Mouse (Mus musculus) ES-Bruce4 (cell line): Measurements from ENCODE around the gene Atp10b. TPM values are rescaled to one million over a fixed set of nuclear protein-coding genes. Genes with fewer than 3 reads are reported as not detected.

Source experiments
- H3K27ac ChIP-seq: 2 replicates; pipeline ENCODE4 v1.5.1; 2012; ENCODE audit warnings: low read length, inconsistent platforms; ENCODE audit not compliant: insufficient read depth
- H3K27me3 ChIP-seq: 2 replicates; pipeline ENCODE4 v1.6.1; 2012; ENCODE audit warnings: mild to moderate bottlenecking, low read length, inconsistent platforms; ENCODE audit not compliant: control insufficient read depth, poor library complexity, insufficient read depth, severe bottlenecking
- H3K36me3 ChIP-seq: 2 replicates; pipeline ENCODE4 v1.6.1; 2012; ENCODE audit warnings: inconsistent platforms, mild to moderate bottlenecking, low read length, moderate library complexity; ENCODE audit not compliant: control insufficient read depth, poor library complexity, insufficient read depth, severe bottlenecking
- H3K4me1 ChIP-seq: one replicate; pipeline ENCODE4 v1.8.1; 2011; ENCODE audit warnings: low read length; ENCODE audit not compliant: control insufficient read depth, insufficient read depth
- H3K4me3 ChIP-seq: 2 replicates; pipeline ENCODE4 v1.5.1; 2011; ENCODE audit warnings: low read depth, mild to moderate bottlenecking, low read length
- H3K9ac ChIP-seq: 2 replicates; pipeline ENCODE4 v1.6.1; 2012; ENCODE audit warnings: low read depth, mild to moderate bottlenecking, inconsistent platforms; ENCODE audit not compliant: poor library complexity, severe bottlenecking
- H3K9me3 ChIP-seq: replicated peaks from 2 replicates; pipeline ENCODE4 v1.6.1; 2012; ENCODE audit warnings: mild to moderate bottlenecking, low read length, inconsistent platforms; ENCODE audit not compliant: control insufficient read depth, poor library complexity, insufficient read depth, severe bottlenecking
- CTCF ChIP-seq: IDR thresholded peaks from one replicate; pipeline ENCODE4 v1.8.1; 2011; ENCODE audit warnings: low read depth, low read length
- EP300 ChIP-seq: IDR thresholded peaks from 2 replicates; pipeline ENCODE4 v1.6.1; 2011; ENCODE audit warnings: low read depth, low read length; ENCODE audit not compliant: insufficient read depth
- POLR2A ChIP-seq: IDR thresholded peaks from one replicate; pipeline ENCODE4 v1.8.1; 2011; ENCODE audit warnings: low read length; ENCODE audit not compliant: insufficient read depth
- polyA plus RNA-seq: library from polyadenylated mRNA; stranded (reverse); fragments of >200 nt; gene quantifications from 2 replicates; pipeline ENCODE4 v1.2.4, GENCODE M21; 2011; ENCODE audit warnings: low read depth; ENCODE audit not compliant: missing spikeins, insufficient read depth, insufficient read length

The Atp10b gene
- polyA plus RNA-seq, 1 experiment, result not detected

- H3K4me1 ChIP-seq, result no peaks in the 10 kb centered on the region
- H3K27me3 ChIP-seq, result no peaks in the 10 kb centered on the region
- H3K36me3 ChIP-seq, result no peaks in the 10 kb centered on the region
- H3K9me3 ChIP-seq, result no peaks in the 10 kb centered on the region
- H3K9ac ChIP-seq, result no peak overlapping the region
- no peak overlapping the region for H3K27ac ChIP-seq
- TF ChIP-seq EP300 (no peak), POLR2A (no peak), CTCF (no peak)
- no peak overlapping the region for H3K4me3 ChIP-seq
Observed at GRCm38 (mm10) chr11:43267505-43267904, 117.8 kb downstream of the Atp10b start.

DNA sequence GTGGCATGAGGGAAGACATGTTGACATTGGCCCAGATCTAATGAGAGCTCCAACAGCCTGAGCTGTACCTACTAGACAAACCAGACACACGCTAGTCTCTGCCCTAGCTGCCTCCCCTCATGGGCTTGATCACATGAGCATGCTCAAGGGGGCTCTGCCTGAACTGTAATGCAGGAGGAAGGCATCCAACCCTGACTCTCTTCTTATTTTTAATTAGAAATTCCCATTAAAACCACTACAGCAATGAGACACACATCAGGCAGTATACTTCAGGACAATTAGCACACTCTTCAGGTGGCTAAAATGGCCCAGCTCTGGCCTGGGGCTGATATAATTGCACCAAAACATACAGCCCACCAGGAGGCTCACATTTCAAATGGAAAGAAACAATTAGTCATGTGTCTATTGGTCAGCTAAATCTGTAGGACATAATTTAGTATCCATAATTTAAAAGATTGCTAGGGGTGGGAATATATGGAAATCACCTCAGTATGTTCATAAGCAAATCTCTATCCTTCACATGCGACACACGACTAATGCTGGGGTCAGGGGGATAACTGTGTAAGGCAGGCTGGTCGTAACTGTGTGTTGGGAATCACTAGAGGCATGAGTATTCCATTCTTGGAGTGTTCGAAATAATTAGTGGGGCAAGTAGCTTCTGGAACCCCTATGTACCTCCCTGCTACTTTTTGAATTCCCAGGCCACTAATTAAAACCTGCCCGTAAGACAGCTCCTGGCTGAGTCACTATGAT is 120.0 kb downstream of the Atp10b start:
- Histone ChIP-seq H3K4me1 (no peaks in the 10 kb centered on the region), H3K27me3 (no peaks in the 10 kb centered on the region), H3K4me3 (no peak overlapping the region), H3K9ac (no peak overlapping the region), H3K9me3 (no peaks in the 10 kb centered on the region), H3K27ac (no peak overlapping the region), H3K36me3 (no peaks in the 10 kb centered on the region)
- TF ChIP-seq CTCF (no peak), POLR2A (no peak), EP300 (no peak)

DNA sequence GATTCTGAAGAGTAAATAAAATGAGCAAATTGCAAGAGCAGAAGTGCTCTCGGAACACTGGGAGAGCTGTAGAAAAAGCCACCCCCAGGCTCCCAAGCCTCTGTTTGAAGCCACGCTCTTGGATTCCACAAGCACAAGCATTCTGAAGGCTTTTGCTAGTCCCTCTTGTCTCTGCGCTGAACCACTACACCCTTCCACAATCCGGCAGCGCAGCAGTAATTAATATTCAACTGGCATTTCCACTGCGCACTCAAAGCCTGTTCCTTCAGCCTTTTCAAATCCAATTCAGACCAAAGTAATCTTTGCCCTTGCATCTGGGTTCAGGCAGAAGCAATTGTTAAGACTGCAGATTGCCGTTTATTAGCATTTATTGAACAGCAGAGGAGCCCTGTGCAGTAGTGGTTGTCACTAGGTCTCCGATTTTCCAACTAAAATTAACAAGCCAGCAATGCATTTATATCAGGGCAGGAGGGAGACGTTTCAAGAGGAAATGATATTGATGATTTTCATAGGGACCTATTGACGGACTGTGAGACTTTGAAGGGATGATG is 120.7 kb downstream of the Atp10b start:
- TF ChIP-seq POLR2A (no peak), CTCF (no peak), EP300 (no peak)
- Histone ChIP-seq H3K27ac (no peak overlapping the region), H3K9ac (no peak overlapping the region)

DNA sequence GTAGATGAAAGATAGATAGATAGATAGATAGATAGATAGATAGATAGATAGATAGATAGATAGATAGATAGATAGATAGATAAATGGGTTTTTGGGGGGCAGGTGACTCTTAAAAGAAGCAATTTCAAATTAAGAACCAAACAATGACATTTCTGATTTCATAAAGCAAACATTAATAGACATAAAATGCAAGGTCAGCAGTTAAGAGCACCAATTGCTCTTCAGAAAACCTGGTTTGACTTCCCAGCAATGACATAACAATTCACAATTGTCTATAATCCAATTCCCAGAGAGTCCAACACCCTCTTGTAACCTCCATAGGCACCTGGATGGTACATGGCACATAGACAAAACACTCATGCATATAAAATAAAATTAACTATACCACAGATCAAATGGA is 124.2 kb downstream of the Atp10b start:
- H3K36me3 ChIP-seq, result no peaks in the 10 kb centered on the region
- H3K27me3 ChIP-seq, result no peaks in the 10 kb centered on the region
- no peaks in the 10 kb centered on the region for H3K9me3 ChIP-seq
- no peak overlapping the region for H3K4me3 ChIP-seq
- no peak for TF ChIP-seq EP300
- no peak for TF ChIP-seq CTCF
- no peak for TF ChIP-seq POLR2A
- no peaks in the 10 kb centered on the region for H3K4me1 ChIP-seq
- H3K9ac ChIP-seq, result no peak overlapping the region
- H3K27ac ChIP-seq, result no peak overlapping the region

More for the DNA sequence above, 120.7 kb downstream of the Atp10b start:
- Histone ChIP-seq H3K36me3 (no peaks in the 10 kb centered on the region), H3K4me3 (no peak overlapping the region), H3K4me1 (no peaks in the 10 kb centered on the region), H3K9me3 (no peaks in the 10 kb centered on the region), H3K27me3 (no peaks in the 10 kb centered on the region)

- no peak for TF ChIP-seq EP300
- TF ChIP-seq POLR2A, result no peak
- no peak for TF ChIP-seq CTCF
- Histone ChIP-seq H3K36me3 (no peaks in the 10 kb centered on the region), H3K4me3 (no peak overlapping the region), H3K27me3 (no peaks in the 10 kb centered on the region), H3K9ac (no peak overlapping the region), H3K27ac (no peak overlapping the region), H3K9me3 (peaks cover 6% of the 10 kb centered on the region), H3K4me1 (no peaks in the 10 kb centered on the region)
Observed at GRCm38 (mm10) chr11:43297584-43297983, 147.9 kb downstream of the Atp10b start.

DNA sequence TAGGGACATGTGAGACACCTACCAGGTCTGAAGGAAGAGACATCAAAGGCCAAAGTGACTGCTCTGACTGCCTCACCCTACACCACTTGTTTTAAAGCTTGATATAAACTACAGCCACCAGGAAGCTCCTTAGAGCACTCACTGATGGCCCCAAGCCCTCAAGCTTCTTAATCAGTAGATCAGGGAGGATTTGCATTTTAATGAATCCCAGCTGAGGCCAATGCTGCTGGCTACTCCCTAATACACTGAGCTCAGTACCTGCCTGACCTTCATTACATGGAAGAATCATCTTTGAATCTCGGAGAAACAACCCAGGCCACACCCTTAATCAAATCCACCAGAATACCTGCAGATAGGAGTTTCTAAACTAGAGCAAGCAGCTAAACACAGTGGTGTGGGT is 161.3 kb downstream of the Atp10b start:
- H3K9ac ChIP-seq, result no peak overlapping the region

More for the DNA sequence above, 161.3 kb downstream of the Atp10b start:
- no peaks in the 10 kb centered on the region for H3K27me3 ChIP-seq
- no peaks in the 10 kb centered on the region; the same call in 1 of the 2 replicates for H3K9me3 ChIP-seq
- H3K4me3 ChIP-seq, result no peak overlapping the region
- TF ChIP-seq POLR2A (no peak), EP300 (no peak), CTCF (no peak)
- no peaks in the 10 kb centered on the region for H3K36me3 ChIP-seq
- peaks cover 1% of the 10 kb centered on the region for H3K4me1 ChIP-seq
- no peak overlapping the region for H3K27ac ChIP-seq

Other genes with a start within 250 kb of the Atp10b start
- not detected in 2 replicates for gene Gm9972, start 114.1 kb upstream of the Atp10b start, polyA plus RNA-seq